Mouse (Mus musculus) liver, embryonic 13.5 days (tissue): ENCODE measurements at regions not wholly inside any gene's neighbourhood (a gene's known extent, or its start where the extent isn't known, plus 50 kb on each side); places are given as distances from the start of the nearest gene placed in this dataset.

Experiments
- ATAC-seq: fragments of 200-750 bp; cut with Nextera tagmentation; 2 replicates; pipeline ENCODE4 v1.8.0; 2017; ENCODE audit warnings: low read depth, mild to moderate bottlenecking, moderate number of reproducible peaks, moderate library complexity
- DNase-seq: peaks from one replicate; pipeline ENCODE4 v3.0.0; 2022
- H3K27ac ChIP-seq: fragments of 300-500 bp; sonication (generic); 2 replicates; pipeline ENCODE4 v1.5.1; 2015; ENCODE audit warnings: moderate library complexity, mild to moderate bottlenecking, inconsistent platforms
- H3K27me3 ChIP-seq: fragments of 300-500 bp; sonication (generic); 2 replicates; pipeline ENCODE4 v1.6.1; 2015; ENCODE audit warnings: mild to moderate bottlenecking, inconsistent platforms
- H3K36me3 ChIP-seq: fragments of 300-500 bp; sonication (generic); 2 replicates; pipeline ENCODE4 v1.6.1; 2015; ENCODE audit warnings: mild to moderate bottlenecking, inconsistent platforms
- H3K4me1 ChIP-seq: fragments of 300-500 bp; sonication (generic); replicated peaks from 2 replicates; pipeline ENCODE4 v1.6.1; 2015; ENCODE audit warnings: inconsistent platforms
- H3K4me2 ChIP-seq: fragments of 300-500 bp; sonication (generic); 2 replicates; pipeline ENCODE4 v1.6.1; 2015; ENCODE audit warnings: inconsistent platforms, mild to moderate bottlenecking, moderate library complexity
- H3K4me3 ChIP-seq: fragments of 300-500 bp; sonication (generic); replicated peaks from 2 replicates; pipeline ENCODE4 v1.5.1; 2015; ENCODE audit warnings: mild to moderate bottlenecking, inconsistent platforms
- H3K9ac ChIP-seq: fragments of 300-500 bp; sonication (generic); 2 replicates; pipeline ENCODE4 v1.6.1; 2015; ENCODE audit warnings: mild to moderate bottlenecking, inconsistent platforms
- H3K9me3 ChIP-seq: fragments of 300-500 bp; sonication (generic); replicated peaks from 2 replicates; pipeline ENCODE4 v1.6.1; 2016; ENCODE audit warnings: inconsistent platforms
- WGBS: fragments of 180-500 bp; shearing (Covaris S2); methylation state at CpG from one replicate; pipeline ENCODE4 v1.1.7; 2015; ENCODE audit not compliant: insufficient replicate concordance; 5-methylcytosine and 5-hydroxymethylcytosine counted together

GRCm38 (mm10) chrX:117770252-117770651 lies 656.8 kb upstream of the Tgif2lx2 start:
- DNase-seq: no peak
- no peak overlapping the region for H3K4me2 ChIP-seq
- no peaks in the 10 kb centered on the region for H3K9me3 ChIP-seq
- no peaks in the 10 kb centered on the region for H3K27me3 ChIP-seq
- ATAC-seq: peak; percentile 58
- H3K4me3 ChIP-seq: no peak overlapping the region
- 38% methylated on average over 2 of the region's 2 CpGs for WGBS
- H3K36me3 ChIP-seq: no peaks in the 10 kb centered on the region
- H3K9ac ChIP-seq: no peak overlapping the region
- H3K27ac ChIP-seq: no peak overlapping the region
- no peaks in the 10 kb centered on the region for H3K4me1 ChIP-seq
